Mouse (Mus musculus): ENCODE results near the gene Kank2.

Gene Kank2

GRCm38 (mm10) chr9:21798345-21799009 lies at the start of gene Kank2:
TSS of gene Kank2 (minus strand) at chr9:21798744.
- peak; percentile 93 to 98 for DNase-seq (ENCODE audit: inconsistent age in 2 of 2, low spot score in 1 of 2)

GRCm38 (mm10) chr9:21847926-21848325 lies 49.4 kb upstream of the Kank2 start:
- no peak for DNase-seq (ENCODE audit: inconsistent age in 2 of 2, low spot score in 1 of 2)

GRCm38 (mm10) chr9:21847425-21847824 lies 48.9 kb upstream of the Kank2 start:
- DNase-seq (ENCODE audit: inconsistent age in 2 of 2, low spot score in 1 of 2) = peak in 1 of 2 experiments; percentile 45

DNA sequence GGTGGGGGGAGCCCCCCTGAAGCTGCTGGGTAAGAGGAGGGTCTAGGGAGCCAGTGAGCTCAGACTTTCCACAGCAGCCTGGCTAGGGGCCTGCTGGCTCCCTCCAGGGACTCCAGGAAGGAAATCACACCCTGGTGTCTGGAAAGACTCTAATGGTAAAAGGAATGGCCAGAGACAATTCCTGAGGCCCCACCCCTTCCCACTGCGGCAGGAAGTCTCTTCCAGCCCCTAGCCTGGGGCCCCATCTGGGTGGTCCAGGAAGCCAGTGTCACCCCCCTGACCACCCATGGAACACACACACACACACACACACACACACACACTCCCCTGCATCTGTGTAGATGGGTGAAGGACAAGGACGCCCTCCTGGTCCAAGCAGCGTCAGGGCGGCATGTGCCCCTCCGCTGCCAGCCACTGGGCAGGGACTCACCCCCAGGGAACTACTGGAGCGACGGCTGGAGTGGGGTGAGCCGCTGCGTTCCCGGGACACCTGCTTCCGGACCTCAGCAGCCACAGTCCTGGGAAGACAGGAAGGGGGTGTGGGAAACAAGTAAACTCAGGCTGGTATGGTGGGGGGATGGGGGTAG lies 48.3 kb upstream of the Kank2 start:
- DNase-seq (ENCODE audit: inconsistent age in 2 of 2, low spot score in 1 of 2) = peak; percentile 70 to 77

GRCm38 (mm10) chr9:21845381-21846080 lies 47.0 kb upstream of the Kank2 start:
- DNase-seq (ENCODE audit: inconsistent age in 2 of 2, low spot score in 1 of 2) = peak in 1 of 2 experiments; percentile 43

- peak in 1 of 2 experiments; percentile 71 for DNase-seq (ENCODE audit: inconsistent age in 2 of 2, low spot score in 1 of 2)
Observed at GRCm38 (mm10) chr9:21843086-21843485, 44.5 kb upstream of the Kank2 start.

GRCm38 (mm10) chr9:21842391-21842790 lies 43.8 kb upstream of the Kank2 start:
- no peak for DNase-seq (ENCODE audit: inconsistent age in 2 of 2, low spot score in 1 of 2)

DNA sequence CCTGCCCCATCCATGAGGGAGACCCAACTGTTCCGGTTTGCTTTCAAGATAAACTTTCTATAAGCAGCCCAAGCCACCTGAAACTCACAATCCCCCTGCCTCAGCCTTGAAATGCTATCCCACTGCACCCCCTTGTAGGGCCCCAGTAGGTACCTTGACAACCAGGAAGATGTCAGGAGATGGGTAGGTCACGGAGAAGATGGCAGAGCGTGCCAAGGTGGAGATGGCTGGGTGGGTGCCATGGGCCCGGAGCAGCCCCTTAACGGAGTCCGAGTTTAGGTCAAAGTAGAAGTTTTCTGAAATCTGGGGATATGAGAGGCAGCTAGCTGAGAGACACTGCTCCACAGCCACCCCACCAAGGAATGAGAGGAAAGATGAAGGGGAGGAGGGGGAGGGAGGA lies 42.8 kb upstream of the Kank2 start:
- no peak for DNase-seq (ENCODE audit: inconsistent age in 2 of 2, low spot score in 1 of 2)

- peak in 1 of 2 experiments; percentile 79 for DNase-seq (ENCODE audit: inconsistent age in 2 of 2, low spot score in 1 of 2)
Observed at GRCm38 (mm10) chr9:21840115-21840787, 41.7 kb upstream of the Kank2 start.

GRCm38 (mm10) chr9:21837690-21838089 lies 39.1 kb upstream of the Kank2 start:
- DNase-seq (ENCODE audit: inconsistent age in 2 of 2, low spot score in 1 of 2) = no peak

DNA sequence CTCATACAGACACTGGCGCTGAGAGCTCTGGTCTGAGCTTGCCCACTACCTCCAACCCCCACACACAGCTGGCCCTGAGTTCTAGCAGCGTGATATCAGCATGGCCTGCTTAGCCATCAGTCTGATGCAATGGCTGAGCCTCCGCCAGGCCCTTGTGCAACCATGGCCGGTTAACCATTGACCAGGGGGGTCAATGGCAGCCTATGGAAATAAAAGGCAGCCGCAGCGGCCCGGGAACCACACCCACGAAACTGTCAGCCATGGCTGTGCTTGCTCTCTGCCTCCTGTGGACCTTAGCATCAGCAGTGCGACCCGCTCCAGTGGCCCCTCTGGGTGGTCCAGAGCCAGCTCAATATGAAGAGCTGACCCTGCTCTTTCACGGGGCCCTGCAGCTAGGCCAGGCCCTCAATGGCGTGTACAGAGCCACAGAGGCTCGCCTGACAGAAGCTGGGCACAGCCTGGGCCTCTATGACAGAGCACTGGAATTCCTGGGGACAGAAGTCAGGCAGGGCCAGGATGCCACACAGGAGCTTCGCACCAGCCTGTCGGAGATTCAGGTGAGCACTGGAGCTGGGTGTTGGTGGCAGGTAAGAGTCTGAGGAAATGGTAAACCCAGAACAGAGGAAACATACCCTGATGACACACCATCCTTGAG lies 36.8 kb upstream of the Kank2 start, which contains the start of gene Angptl8:
Angptl8 (plus strand) TSS at position 253 of the 655 bp plus-strand sequence.
- peak in 1 of 2 experiments; percentile 91 for DNase-seq (ENCODE audit: inconsistent age in 2 of 2, low spot score in 1 of 2)

GRCm38 (mm10) chr9:21831558-21832240 lies 33.2 kb upstream of the Kank2 start:
- DNase-seq (ENCODE audit: inconsistent age in 2 of 2, low spot score in 1 of 2) = peak in 1 of 2 experiments; percentile 71

DNA sequence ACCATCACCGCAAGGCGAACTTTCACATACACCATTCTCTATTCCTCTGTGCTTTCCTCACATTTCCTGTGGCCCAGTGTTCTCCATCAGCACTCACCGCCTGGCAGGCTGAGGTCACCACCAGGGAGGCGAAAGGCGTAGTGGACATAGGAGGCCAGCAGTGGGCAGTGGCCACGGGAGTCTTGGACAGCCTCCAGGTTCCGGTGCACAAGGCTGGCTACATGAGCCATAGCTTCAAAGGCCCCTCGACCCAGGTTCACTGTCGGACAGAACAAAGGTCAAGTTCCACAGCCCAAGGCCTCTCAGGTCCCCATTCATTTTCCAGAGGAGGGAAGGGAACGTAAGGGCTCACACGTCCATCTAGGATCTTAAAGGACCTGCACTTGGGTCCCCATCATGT lies 32.4 kb upstream of the Kank2 start:
- DNase-seq (ENCODE audit: inconsistent age in 2 of 2, low spot score in 1 of 2) = peak; percentile 53 to 82

DNA sequence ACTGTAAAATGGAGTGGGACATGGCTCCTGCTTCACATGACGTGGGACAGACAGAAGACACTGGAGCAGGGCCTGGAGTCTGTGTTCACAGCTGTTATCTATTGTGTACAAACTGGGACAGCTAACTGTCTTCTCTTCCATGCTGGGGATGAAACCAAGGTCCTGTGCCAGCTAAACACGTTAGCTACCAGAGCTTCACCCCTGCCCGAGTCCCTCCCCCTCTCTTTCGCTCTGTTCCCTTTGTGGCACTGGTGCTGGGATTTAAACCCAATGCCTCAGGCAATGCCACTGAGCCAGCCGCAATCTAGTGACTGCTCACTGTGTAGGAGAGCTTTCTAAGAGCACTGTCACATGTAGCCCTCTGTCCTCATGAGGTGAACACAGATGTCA lies 31.9 kb upstream of the Kank2 start:
- no peak for DNase-seq (ENCODE audit: inconsistent age in 2 of 2, low spot score in 1 of 2)

- no peak for DNase-seq (ENCODE audit: inconsistent age in 2 of 2, low spot score in 1 of 2)
Observed at GRCm38 (mm10) chr9:21829834-21830460, 31.4 kb upstream of the Kank2 start.

- DNase-seq (ENCODE audit: inconsistent age in 2 of 2, low spot score in 1 of 2) = no peak
Observed at GRCm38 (mm10) chr9:21824366-21824765, 25.8 kb upstream of the Kank2 start.

GRCm38 (mm10) chr9:21823957-21824356 lies 25.4 kb upstream of the Kank2 start:
- no peak for DNase-seq (ENCODE audit: inconsistent age in 2 of 2, low spot score in 1 of 2)

DNA sequence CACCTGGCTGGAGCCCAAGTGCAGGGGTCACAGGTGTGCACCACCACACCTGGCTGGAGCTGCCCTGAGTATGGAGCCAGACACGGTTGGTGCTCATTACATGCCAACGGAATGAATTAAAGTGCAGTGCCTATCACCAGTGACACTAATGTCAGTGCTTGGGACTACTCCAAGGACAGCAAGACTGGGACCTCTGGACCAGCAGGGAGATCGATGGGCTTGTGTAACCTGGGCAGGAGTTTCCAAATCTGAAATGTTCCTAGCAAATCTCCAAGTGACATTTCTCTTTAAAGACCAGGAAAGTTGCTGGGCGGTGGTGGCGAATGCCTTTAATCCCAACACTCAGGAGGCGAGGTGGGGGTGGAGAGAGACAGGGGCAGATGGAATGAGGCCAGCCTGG lies 24.1 kb upstream of the Kank2 start:
- DNase-seq (ENCODE audit: inconsistent age in 2 of 2, low spot score in 1 of 2) = peak in 1 of 2 experiments; percentile 67

DNA sequence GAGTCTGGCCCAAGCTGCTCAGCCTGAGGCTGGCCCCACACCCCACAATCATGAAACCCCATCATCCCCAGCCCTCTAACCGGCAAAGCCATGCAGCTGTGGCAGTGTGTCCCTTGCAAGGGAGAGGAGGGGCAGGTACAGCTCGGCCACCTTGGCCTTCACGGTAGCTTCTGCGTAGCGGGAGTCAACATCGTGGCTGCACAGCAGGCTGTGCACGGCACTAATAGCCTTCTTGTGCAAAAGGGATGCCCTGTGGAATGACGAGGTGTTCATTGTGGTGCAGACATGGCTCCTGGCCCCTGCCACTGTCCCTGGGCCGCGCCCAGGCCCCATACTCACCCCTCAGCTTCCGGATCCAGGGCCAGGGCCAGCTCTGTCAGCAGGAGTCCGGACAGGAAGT lies 21.6 kb upstream of the Kank2 start:
- no peak for DNase-seq (ENCODE audit: inconsistent age in 2 of 2, low spot score in 1 of 2)

- no peak for DNase-seq (ENCODE audit: inconsistent age in 2 of 2, low spot score in 1 of 2)
Observed at GRCm38 (mm10) chr9:21819181-21819729, 20.7 kb upstream of the Kank2 start.
